Mouse (Mus musculus): ENCODE results near the gene Erfe. TPM values are rescaled to one million over a fixed set of nuclear protein-coding genes. Genes with fewer than 3 reads are reported as not detected.
A peak's percentile ranks its signal among the peaks of the same experiment; 100 is the strongest.

Erfe gene
- polyA plus RNA-seq, 1 experiment from 2014 or later: 0.48 TPM

DNA sequence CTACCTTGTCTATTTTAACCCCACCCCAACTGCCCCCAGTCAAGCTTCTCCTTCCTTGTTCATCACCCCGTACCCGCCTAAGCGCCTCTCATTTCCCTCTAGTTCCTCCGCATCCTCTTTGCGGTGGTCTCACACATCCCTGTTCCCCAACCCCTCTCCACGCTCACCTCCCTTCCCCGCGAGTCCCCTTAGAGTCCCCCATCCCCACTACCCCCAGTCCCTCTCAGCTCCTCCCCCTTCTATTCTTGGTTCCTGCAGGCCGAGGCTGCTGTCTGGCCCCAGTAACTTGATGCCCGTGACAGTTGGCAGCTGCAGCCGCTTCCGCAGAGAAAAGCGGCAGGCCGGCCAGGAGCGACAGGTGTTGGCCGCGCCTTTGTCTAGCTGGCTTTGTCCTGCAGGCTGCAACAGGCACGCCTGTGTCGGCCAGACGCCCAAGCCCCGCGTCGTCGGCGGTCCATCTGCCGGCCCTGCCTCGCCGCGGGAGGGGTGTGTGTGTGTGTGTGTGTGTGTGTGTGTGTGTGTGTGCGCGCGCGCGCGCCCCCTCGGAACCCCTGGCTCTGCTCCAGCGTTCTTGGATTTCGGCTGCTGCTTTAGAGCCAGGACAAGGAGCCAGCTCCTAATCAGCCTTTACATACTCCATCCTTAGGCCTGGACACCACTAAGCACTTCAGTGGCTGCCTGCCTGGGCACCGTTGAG, 47.8 kb downstream of the Erfe start, which contains the start of gene Hes6:
Gene Hes6, minus strand, starts transcription at position 141 of the 697 bp plus-strand sequence.
- WGBS: under 1% methylated on average over 38 of the region's 39 CpGs
- no peaks in the 10 kb centered on the region for H3K9me3 ChIP-seq
- peak within 1 kb of the TSS; percentile 93 for H3K9ac ChIP-seq (replicated peaks)
- peak; percentile 82 for ATAC-seq (ENCODE audit: low FRiP score, low read depth)
- no peaks in the 10 kb centered on the region for H3K36me3 ChIP-seq
- no peaks in the 10 kb centered on the region for H3K27me3 ChIP-seq
- peak within 1 kb of the TSS; percentile 99 for H3K27ac ChIP-seq (replicated peaks)
- H3K4me2 ChIP-seq (replicated peaks): peak within 1 kb of the TSS; percentile 88
- H3K4me3 ChIP-seq: peak within 1 kb of the TSS; percentile 82
- peaks cover 50% of the 10 kb centered on the region for H3K4me1 ChIP-seq

DNA sequence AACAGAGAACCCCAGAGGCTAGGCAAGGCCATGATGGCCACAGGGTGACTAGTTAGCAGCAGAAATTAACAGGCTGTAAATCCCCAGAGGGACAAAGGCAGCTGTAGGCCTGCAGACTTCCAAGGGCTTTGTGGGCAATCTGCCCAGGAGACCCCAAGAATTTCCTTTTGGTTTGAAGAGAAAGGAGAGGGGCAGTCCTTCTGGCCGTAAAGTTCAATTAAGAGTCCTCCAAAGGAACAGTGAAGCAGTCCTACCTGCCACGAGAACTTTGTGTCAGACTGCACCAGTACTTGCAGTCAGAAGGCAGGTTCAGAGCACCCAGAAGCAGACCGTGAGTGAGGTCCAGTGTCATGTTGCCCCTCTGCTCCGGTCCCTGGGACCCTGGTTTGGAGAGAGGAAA, 48.7 kb downstream of the Erfe start:
- no peaks in the 10 kb centered on the region for H3K36me3 ChIP-seq
- H3K4me2 ChIP-seq (replicated peaks): peak overlapping the region; percentile 88
- WGBS: 37% methylated on average over 4 of the region's 4 CpGs
- H3K9ac ChIP-seq (replicated peaks): peak overlapping the region; percentile 59
- no peaks in the 10 kb centered on the region for H3K27me3 ChIP-seq
- no peak overlapping the region for H3K4me3 ChIP-seq
- peaks cover 50% of the 10 kb centered on the region for H3K4me1 ChIP-seq
- no peak for ATAC-seq (ENCODE audit: low FRiP score, low read depth)
- no peaks in the 10 kb centered on the region for H3K9me3 ChIP-seq
- peak overlapping the region; percentile 99 for H3K27ac ChIP-seq (replicated peaks)

GRCm38 (mm10) chr1:91415311-91415710, 49.1 kb downstream of the Erfe start:
- ATAC-seq (ENCODE audit: low FRiP score, low read depth): no peak
- peak overlapping the region; percentile 59 for H3K9ac ChIP-seq (replicated peaks)
- peak overlapping the region; percentile 99 for H3K27ac ChIP-seq (replicated peaks)
- no peaks in the 10 kb centered on the region for H3K27me3 ChIP-seq
- H3K4me3 ChIP-seq: no peak overlapping the region
- H3K4me1 ChIP-seq: peaks cover 50% of the 10 kb centered on the region
- H3K36me3 ChIP-seq: no peaks in the 10 kb centered on the region
- H3K4me2 ChIP-seq (replicated peaks): 0 out of 2 replicates have a peak overlapping the region, but pooled peaks have one; percentile 88
- H3K9me3 ChIP-seq: no peaks in the 10 kb centered on the region
- 46% methylated on average over 5 of the region's 5 CpGs for WGBS

GRCm38 (mm10) chr1:91417991-91418390, 51.8 kb downstream of the Erfe start:
- H3K9me3 ChIP-seq: no peaks in the 10 kb centered on the region
- 89% methylated on average over 1 of the region's 1 CpGs for WGBS
- no peak overlapping the region for H3K4me3 ChIP-seq
- no peaks in the 10 kb centered on the region for H3K27me3 ChIP-seq
- H3K36me3 ChIP-seq: no peaks in the 10 kb centered on the region
- H3K4me1 ChIP-seq: peaks cover 28% of the 10 kb centered on the region
- no peak overlapping the region for H3K9ac ChIP-seq (replicated peaks)
- H3K4me2 ChIP-seq (replicated peaks): no peak overlapping the region
- no peak for ATAC-seq (ENCODE audit: low FRiP score, low read depth)
- no peak overlapping the region for H3K27ac ChIP-seq (replicated peaks)

- H3K4me2 ChIP-seq (replicated peaks): no peak overlapping the region
These were observed 53.8 kb downstream of the Erfe start for GRCm38 (mm10) chr1:91419862-91420600.

DNA sequence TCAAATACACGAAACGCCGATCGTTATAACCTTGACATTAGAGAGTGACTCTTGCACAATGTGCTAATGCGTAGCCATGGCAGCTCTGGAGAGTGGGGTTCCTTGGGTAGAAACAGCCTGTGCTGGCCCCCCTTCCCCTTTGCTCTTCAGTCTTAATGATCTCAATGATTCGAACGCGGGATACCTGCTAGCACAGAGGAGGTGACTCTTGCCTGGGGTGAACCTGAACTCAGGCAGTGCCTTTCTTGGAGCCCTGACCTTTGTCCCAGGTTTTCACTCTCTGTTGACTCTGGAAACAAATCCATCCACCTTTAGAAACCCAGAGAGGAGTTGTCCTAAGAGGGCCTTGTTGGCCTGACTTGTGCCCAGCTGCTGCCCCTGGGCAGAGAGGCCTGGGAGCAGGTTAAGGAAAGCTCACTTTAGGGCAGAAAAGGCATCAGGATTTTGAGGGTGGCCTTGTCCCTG, 54.4 kb downstream of the Erfe start:
- no peak overlapping the region for H3K27ac ChIP-seq (replicated peaks)
- H3K4me3 ChIP-seq: no peak overlapping the region
- no peaks in the 10 kb centered on the region for H3K36me3 ChIP-seq
- no peak for ATAC-seq (ENCODE audit: low FRiP score, low read depth)
- H3K4me2 ChIP-seq (replicated peaks): no peak overlapping the region
- no peaks in the 10 kb centered on the region for H3K9me3 ChIP-seq
- H3K4me1 ChIP-seq: peaks cover 6% of the 10 kb centered on the region
- no peak overlapping the region for H3K9ac ChIP-seq (replicated peaks)
- H3K27me3 ChIP-seq: no peaks in the 10 kb centered on the region
- WGBS: 94% methylated on average over 8 of the region's 8 CpGs

More at GRCm38 (mm10) chr1:91419862-91420600, 53.8 kb downstream of the Erfe start:
- 66% methylated on average over 10 of the region's 10 CpGs for WGBS
- ATAC-seq (ENCODE audit: low FRiP score, low read depth): no peak
- Histone ChIP-seq H3K27me3 (no peaks in the 10 kb centered on the region), H3K27ac (replicated peaks) (no peak overlapping the region), H3K4me3 (no peak overlapping the region), H3K36me3 (no peaks in the 10 kb centered on the region), H3K9ac (replicated peaks) (no peak overlapping the region), H3K4me1 (peaks cover 12% of the 10 kb centered on the region), H3K9me3 (no peaks in the 10 kb centered on the region)

Other genes with a start within 250 kb of the Erfe start
- 0.26 and 0.84 TPM in 2 replicates for gene Rbm44, start 221.3 kb upstream of the Erfe start, polyA plus RNA-seq (2016; fragmentation: Nextera tagmentation; extraction: Ambion mirVana)
- 0.31 and 0.80 TPM in 2 replicates for gene Ramp1, start 186.6 kb upstream of the Erfe start, polyA plus RNA-seq (2016; fragmentation: Nextera tagmentation; extraction: Ambion mirVana)
- 73.0 and 80.6 TPM in 2 replicates for gene Ube2f, start 116.1 kb upstream of the Erfe start, polyA plus RNA-seq (2016; fragmentation: Nextera tagmentation; extraction: Ambion mirVana)
- 11.6 and 12.1 TPM in 2 replicates for gene Scly, start 68.1 kb upstream of the Erfe start, polyA plus RNA-seq (2016; fragmentation: Nextera tagmentation; extraction: Ambion mirVana)
- 0.08 and 0.09 TPM in 2 replicates for gene Espnl, start 44.4 kb upstream of the Erfe start, polyA plus RNA-seq (2016; fragmentation: Nextera tagmentation; extraction: Ambion mirVana)
- gene Klhl30, start 15.4 kb upstream of the Erfe start, polyA plus RNA-seq (2016; fragmentation: Nextera tagmentation; extraction: Ambion mirVana): 0.11 TPM in 1 of 2 replicates, not detected in the other
- gene Ilkap, start 32.4 kb downstream of the Erfe start, polyA plus RNA-seq (2016; fragmentation: Nextera tagmentation; extraction: Ambion mirVana): 153 and 155 TPM in 2 replicates
- gene Hes6, start 47.6 kb downstream of the Erfe start, polyA plus RNA-seq (2016; fragmentation: Nextera tagmentation; extraction: Ambion mirVana): 432 and 455 TPM in 2 replicates
- gene Per2, start 92.9 kb downstream of the Erfe start, polyA plus RNA-seq (2016; fragmentation: Nextera tagmentation; extraction: Ambion mirVana): 3.2 TPM in 2 replicates
- 12.1 and 12.6 TPM in 2 replicates for gene Traf3ip1, start 128.2 kb downstream of the Erfe start, polyA plus RNA-seq (2016; fragmentation: Nextera tagmentation; extraction: Ambion mirVana)
- 13.2 and 14.5 TPM in 2 replicates for gene Asb1, start 174.1 kb downstream of the Erfe start, polyA plus RNA-seq (2016; fragmentation: Nextera tagmentation; extraction: Ambion mirVana)